Mouse (Mus musculus) stomach, embryonic 15.5 days (tissue): ENCODE data around the gene Cln5. TPM values are rescaled to one million over a fixed set of nuclear protein-coding genes. Genes with fewer than 3 reads are reported as not detected.

Experiments used
- ATAC-seq: fragments of 200-750 bp; cut with Nextera tagmentation; 2 replicates; pipeline ENCODE4 v1.8.0; 2017; ENCODE audit warnings: low read depth, moderate number of reproducible peaks, moderate TSS enrichment; ENCODE audit not compliant: insufficient read depth, low FRiP score
- H3K27ac ChIP-seq: fragments of 300-500 bp; sonication (generic); 2 replicates; pipeline ENCODE4 v1.5.1; 2015; ENCODE audit warnings: mild to moderate bottlenecking, inconsistent platforms
- H3K27me3 ChIP-seq: fragments of 300-500 bp; sonication (generic); replicated peaks from 2 replicates; pipeline ENCODE4 v1.6.1; 2015; ENCODE audit warnings: inconsistent platforms
- H3K36me3 ChIP-seq: fragments of 300-500 bp; sonication (generic); 2 replicates; pipeline ENCODE4 v1.6.1; 2015; ENCODE audit warnings: inconsistent platforms
- H3K4me1 ChIP-seq: fragments of 300-500 bp; sonication (generic); 2 replicates; pipeline ENCODE4 v1.6.1; 2015; ENCODE audit warnings: inconsistent platforms
- H3K4me2 ChIP-seq: fragments of 300-500 bp; sonication (generic); 2 replicates; pipeline ENCODE4 v1.6.1; 2015; ENCODE audit warnings: mild to moderate bottlenecking, inconsistent platforms
- H3K4me3 ChIP-seq: fragments of 300-500 bp; sonication (generic); replicated peaks from 2 replicates; pipeline ENCODE4 v1.5.1; 2015; ENCODE audit warnings: inconsistent platforms
- H3K9ac ChIP-seq: fragments of 300-500 bp; sonication (generic); 2 replicates; pipeline ENCODE4 v1.6.1; 2015; ENCODE audit warnings: inconsistent platforms
- H3K9me3 ChIP-seq: fragments of 300-500 bp; sonication (generic); 2 replicates; pipeline ENCODE4 v1.6.1; 2016; ENCODE audit warnings: inconsistent platforms
- WGBS: fragments of 180-500 bp; shearing (Covaris S2); methylation state at CpG from one replicate; pipeline ENCODE4 v1.1.7; 2015; 5-methylcytosine and 5-hydroxymethylcytosine counted together
- polyA plus RNA-seq: library from polyadenylated mRNA; unstranded; fragments of >200 nt; fragmentation: Nextera tagmentation; extraction: Ambion mirVana; gene quantifications from 2 replicates; pipeline ENCODE4 v1.2.1, GENCODE M21; 2015

Gene Cln5
- polyA plus RNA-seq, 1 experiment from 2014 or later = 29.2 TPM

GRCm38 (mm10) chr14:103079209-103079977, 9.4 kb downstream of the Cln5 start:
- ATAC-seq = no peak; the same call in 1 of the 2 replicates
- Histone ChIP-seq H3K4me3 (no peak overlapping the region), H3K4me1 (no peaks in the 10 kb centered on the region), H3K27me3 (no peaks in the 10 kb centered on the region), H3K36me3 (peaks cover 23% of the 10 kb centered on the region; the same call in 1 of the 2 replicates), H3K4me2 (no peak overlapping the region), H3K9ac (no peak overlapping the region), H3K9me3 (no peaks in the 10 kb centered on the region), H3K27ac (no peak overlapping the region)
- 82% methylated on average over 9 of the region's 9 CpGs for WGBS

- ATAC-seq = no peak
- Histone ChIP-seq H3K27me3 (no peaks in the 10 kb centered on the region), H3K27ac (no peak overlapping the region), H3K4me3 (no peak overlapping the region), H3K9ac (no peak overlapping the region), H3K36me3 (peaks cover 30% of the 10 kb centered on the region), H3K9me3 (no peaks in the 10 kb centered on the region), H3K4me2 (no peak overlapping the region), H3K4me1 (no peaks in the 10 kb centered on the region)
- 42% methylated on average over 1 of the region's 1 CpGs for WGBS
Measured at GRCm38 (mm10) chr14:103085840-103086533, 16.0 kb downstream of the Cln5 start.

GRCm38 (mm10) chr14:103086671-103087324, 16.8 kb downstream of the Cln5 start:
- WGBS = 80% methylated on average over 4 of the region's 4 CpGs
- H3K36me3 ChIP-seq = peaks cover 30% of the 10 kb centered on the region
- ATAC-seq = peak; percentile 88

GRCm38 (mm10) chr14:103087846-103088245, 17.8 kb downstream of the Cln5 start:
- Histone ChIP-seq H3K4me1 (peaks cover 8% of the 10 kb centered on the region; the same call in 1 of the 2 replicates), H3K27me3 (no peaks in the 10 kb centered on the region), H3K27ac (no peak overlapping the region), H3K36me3 (peaks cover 27% of the 10 kb centered on the region), H3K4me3 (no peak overlapping the region), H3K9me3 (no peaks in the 10 kb centered on the region), H3K4me2 (no peak overlapping the region), H3K9ac (no peak overlapping the region)
- no peak for ATAC-seq
- 65% methylated on average over 5 of the region's 5 CpGs for WGBS

More at GRCm38 (mm10) chr14:103086671-103087324, 16.8 kb downstream of the Cln5 start:
- peaks cover 3% of the 10 kb centered on the region; the same call in 1 of the 2 replicates for H3K4me1 ChIP-seq
- no peaks in the 10 kb centered on the region for H3K27me3 ChIP-seq
- no peak overlapping the region for H3K27ac ChIP-seq
- H3K9ac ChIP-seq = no peak overlapping the region
- H3K9me3 ChIP-seq = no peaks in the 10 kb centered on the region
- no peak overlapping the region for H3K4me2 ChIP-seq
- H3K4me3 ChIP-seq = no peak overlapping the region

GRCm38 (mm10) chr14:103088624-103089023, 18.6 kb downstream of the Cln5 start:
- ATAC-seq = peak; percentile 11
- no peaks in the 10 kb centered on the region for H3K27me3 ChIP-seq
- no peak overlapping the region for H3K4me2 ChIP-seq
- H3K4me3 ChIP-seq = no peak overlapping the region
- H3K36me3 ChIP-seq = peaks cover 23% of the 10 kb centered on the region
- no peak overlapping the region for H3K9ac ChIP-seq
- H3K9me3 ChIP-seq = no peaks in the 10 kb centered on the region
- peaks cover 8% of the 10 kb centered on the region; the same call in 1 of the 2 replicates for H3K4me1 ChIP-seq
- WGBS = 66% methylated on average over 6 of the region's 6 CpGs
- no peak overlapping the region for H3K27ac ChIP-seq

- H3K9me3 ChIP-seq = no peaks in the 10 kb centered on the region
- H3K36me3 ChIP-seq = 0 out of 2 replicates have a peak, but pooled peaks cover 8% of the 10 kb centered on the region
- H3K4me1 ChIP-seq = peaks cover 18% of the 10 kb centered on the region
- H3K27ac ChIP-seq = no peak overlapping the region
- ATAC-seq = no peak
- no peak overlapping the region for H3K4me2 ChIP-seq
- whole genome bisulfite sequencing = 85% methylated on average over 3 of the region's 3 CpGs
- no peaks in the 10 kb centered on the region for H3K27me3 ChIP-seq
- H3K9ac ChIP-seq = no peak overlapping the region
- H3K4me3 ChIP-seq = no peak overlapping the region
Measured at GRCm38 (mm10) chr14:103093236-103093635, 23.2 kb downstream of the Cln5 start.

- peaks cover 18% of the 10 kb centered on the region for H3K4me1 ChIP-seq
- no peak for ATAC-seq
- no peak overlapping the region for H3K27ac ChIP-seq
- no peaks in the 10 kb centered on the region for H3K9me3 ChIP-seq
- no peak overlapping the region for H3K9ac ChIP-seq
- 0 out of 2 replicates have a peak, but pooled peaks cover 7% of the 10 kb centered on the region for H3K36me3 ChIP-seq
- no peak overlapping the region for H3K4me2 ChIP-seq
- WGBS = 56% methylated on average over 4 of the region's 4 CpGs
- H3K27me3 ChIP-seq = no peaks in the 10 kb centered on the region
- H3K4me3 ChIP-seq = no peak overlapping the region
Measured at GRCm38 (mm10) chr14:103093670-103094069, 23.7 kb downstream of the Cln5 start.

GRCm38 (mm10) chr14:103095036-103095435, 25.0 kb downstream of the Cln5 start:
- H3K9me3 ChIP-seq = no peaks in the 10 kb centered on the region
- ATAC-seq = no peak

GRCm38 (mm10) chr14:103095826-103096225, 25.8 kb downstream of the Cln5 start:
- Histone ChIP-seq H3K4me1 (peaks cover 21% of the 10 kb centered on the region), H3K4me2 (no peak overlapping the region), H3K36me3 (0 out of 2 replicates have a peak, but pooled peaks cover 4% of the 10 kb centered on the region), H3K27ac (no peak overlapping the region), H3K9me3 (no peaks in the 10 kb centered on the region), H3K4me3 (no peak overlapping the region), H3K9ac (no peak overlapping the region), H3K27me3 (no peaks in the 10 kb centered on the region)
- 91% methylated on average over 8 of the region's 8 CpGs for WGBS
- ATAC-seq = no peak

More at GRCm38 (mm10) chr14:103095036-103095435, 25.0 kb downstream of the Cln5 start:
- no peak overlapping the region for H3K4me2 ChIP-seq
- peaks cover 18% of the 10 kb centered on the region for H3K4me1 ChIP-seq
- 0 out of 2 replicates have a peak, but pooled peaks cover 6% of the 10 kb centered on the region for H3K36me3 ChIP-seq
- H3K27ac ChIP-seq = no peak overlapping the region
- no peak overlapping the region for H3K4me3 ChIP-seq
- no peaks in the 10 kb centered on the region for H3K27me3 ChIP-seq
- no peak overlapping the region for H3K9ac ChIP-seq
- WGBS = 89% methylated on average over 8 of the region's 8 CpGs

GRCm38 (mm10) chr14:103096621-103097020, 26.6 kb downstream of the Cln5 start:
- ATAC-seq = no peak
- Histone ChIP-seq H3K9ac (no peak overlapping the region), H3K4me2 (no peak overlapping the region), H3K27me3 (no peaks in the 10 kb centered on the region), H3K36me3 (0 out of 2 replicates have a peak, but pooled peaks cover 3% of the 10 kb centered on the region), H3K27ac (no peak overlapping the region), H3K4me1 (peaks cover 22% of the 10 kb centered on the region), H3K9me3 (no peaks in the 10 kb centered on the region), H3K4me3 (no peak overlapping the region)
- WGBS = 71% methylated on average over 6 of the region's 6 CpGs

GRCm38 (mm10) chr14:103098213-103098586, 28.2 kb downstream of the Cln5 start:
- no peaks in the 10 kb centered on the region for H3K9me3 ChIP-seq
- 1% methylated on average over 2 of the region's 2 CpGs for WGBS
- peak overlapping the region; percentile 59 for H3K4me2 ChIP-seq
- peak overlapping the region; percentile 85 for H3K4me3 ChIP-seq
- peak overlapping the region; percentile 99 for H3K27ac ChIP-seq
- H3K4me1 ChIP-seq = peaks cover 19% of the 10 kb centered on the region
- H3K36me3 ChIP-seq = 0 out of 2 replicates have a peak, but pooled peaks cover 3% of the 10 kb centered on the region
- H3K9ac ChIP-seq = peak overlapping the region; percentile 68; the same call in 1 of the 2 replicates
- no peak for ATAC-seq
- no peaks in the 10 kb centered on the region for H3K27me3 ChIP-seq
